Mouse (Mus musculus) megakaryocyte progenitor cell, adult 5-6 weeks (primary cell): Measurements from ENCODE around the gene Fam166a. TPM values are rescaled to one million over a fixed set of nuclear protein-coding genes. Genes with fewer than 3 reads are reported as not detected.

Experiments used
- ATAC-seq: replicated peaks from 2 replicates; pipeline ENCODE4 v1.8.0; 2016; ENCODE audit warnings: mild to moderate bottlenecking, moderate TSS enrichment, inconsistent platforms; ENCODE audit not compliant: poor library complexity
- total RNA-seq, 2 experiments: library from RNA; stranded (forward) in 1 of 2; stranded (reverse) in 1 of 2; fragments of 157-497, 149-512 nt in 1 of 2; fragments of 200-1000 nt in 1 of 2; gene quantifications; 2 replicates each; pipeline versions ENCODE4 v1.2.3 to v1.2.4; 2015 to 2017

Gene Fam166a
- total RNA-seq, 2 experiments from 2014 or later, result not detected

DNA sequence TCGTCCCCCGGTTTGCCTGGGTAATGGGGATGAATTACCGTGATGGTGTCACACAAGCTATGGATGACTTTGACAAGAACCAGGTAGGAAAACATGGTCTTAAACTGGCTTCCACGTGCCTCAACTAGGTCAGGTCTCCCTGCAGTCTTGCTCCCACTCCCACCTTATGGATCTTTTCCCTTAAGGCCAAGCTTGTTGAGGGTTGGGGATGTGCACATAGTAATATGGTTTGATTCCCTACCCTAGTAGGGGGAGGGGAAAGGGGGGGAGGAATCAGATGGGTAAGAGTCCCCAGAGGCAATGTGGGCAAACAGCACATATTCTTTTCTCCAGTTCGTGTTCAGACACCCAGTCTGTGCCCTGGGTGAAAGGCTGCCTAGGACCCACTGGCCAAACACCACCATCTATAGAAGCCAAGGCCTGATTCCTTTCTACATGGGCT is 2.8 kb downstream of the Fam166a start:
- no peak for ATAC-seq

DNA sequence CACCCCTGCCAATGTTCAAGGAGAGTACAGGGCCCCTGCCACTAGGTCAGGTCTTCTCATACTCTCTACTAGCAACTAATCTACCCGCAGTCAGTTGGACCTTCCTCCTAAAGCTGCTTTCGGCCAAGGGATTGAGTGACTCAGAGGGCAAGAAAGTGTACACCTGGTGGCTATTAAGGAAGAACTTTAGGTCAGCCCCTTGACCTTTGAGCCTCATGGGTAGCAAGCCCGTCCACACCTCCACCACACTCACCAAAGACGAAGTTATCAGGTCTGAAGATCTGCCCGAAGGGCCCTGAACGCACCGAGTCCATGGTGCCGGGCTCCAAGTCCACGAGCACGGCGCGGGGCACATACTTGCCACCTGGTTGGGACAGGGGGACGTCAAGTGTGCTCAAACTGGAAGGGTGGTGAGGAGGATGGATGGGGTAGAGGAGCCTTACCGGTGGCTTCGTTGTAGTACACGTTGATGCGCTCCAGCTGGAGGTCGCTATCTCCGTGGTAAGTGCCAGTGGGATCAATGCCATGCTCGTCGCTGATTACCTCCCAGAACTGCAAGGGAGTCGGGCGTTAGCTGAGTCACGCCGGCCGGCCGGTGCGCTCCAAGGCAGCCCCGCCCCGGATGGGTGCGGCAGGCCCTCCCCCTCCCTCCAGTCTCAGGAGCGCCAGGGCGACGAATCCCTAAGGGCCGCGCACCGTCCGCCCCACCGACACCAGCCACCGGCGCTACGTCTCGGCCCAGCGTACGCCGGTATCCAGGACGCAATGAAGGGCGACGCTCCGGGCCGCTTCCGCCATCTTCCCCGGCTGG is 5.3 kb downstream of the Fam166a start:
- peak; percentile 51 for ATAC-seq

DNA sequence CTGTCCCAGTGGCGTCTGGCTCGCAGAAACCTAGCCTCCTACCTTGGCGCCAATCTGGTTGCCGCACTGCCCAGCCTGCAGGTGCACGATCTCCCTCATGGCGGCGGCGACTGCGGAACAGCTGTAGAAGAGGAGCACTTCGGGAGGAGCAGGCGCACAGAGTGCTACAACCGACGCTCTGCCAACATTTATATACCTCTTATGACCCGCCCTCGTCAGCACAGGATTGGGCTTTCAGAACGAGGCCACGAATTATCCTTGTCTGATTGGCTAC is 5.9 kb downstream of the Fam166a start, which contains the start of gene Tubb4b:
TSS of gene Tubb4b (minus strand) at position 211 of the 274 bp plus-strand sequence.
- no peak for ATAC-seq

DNA sequence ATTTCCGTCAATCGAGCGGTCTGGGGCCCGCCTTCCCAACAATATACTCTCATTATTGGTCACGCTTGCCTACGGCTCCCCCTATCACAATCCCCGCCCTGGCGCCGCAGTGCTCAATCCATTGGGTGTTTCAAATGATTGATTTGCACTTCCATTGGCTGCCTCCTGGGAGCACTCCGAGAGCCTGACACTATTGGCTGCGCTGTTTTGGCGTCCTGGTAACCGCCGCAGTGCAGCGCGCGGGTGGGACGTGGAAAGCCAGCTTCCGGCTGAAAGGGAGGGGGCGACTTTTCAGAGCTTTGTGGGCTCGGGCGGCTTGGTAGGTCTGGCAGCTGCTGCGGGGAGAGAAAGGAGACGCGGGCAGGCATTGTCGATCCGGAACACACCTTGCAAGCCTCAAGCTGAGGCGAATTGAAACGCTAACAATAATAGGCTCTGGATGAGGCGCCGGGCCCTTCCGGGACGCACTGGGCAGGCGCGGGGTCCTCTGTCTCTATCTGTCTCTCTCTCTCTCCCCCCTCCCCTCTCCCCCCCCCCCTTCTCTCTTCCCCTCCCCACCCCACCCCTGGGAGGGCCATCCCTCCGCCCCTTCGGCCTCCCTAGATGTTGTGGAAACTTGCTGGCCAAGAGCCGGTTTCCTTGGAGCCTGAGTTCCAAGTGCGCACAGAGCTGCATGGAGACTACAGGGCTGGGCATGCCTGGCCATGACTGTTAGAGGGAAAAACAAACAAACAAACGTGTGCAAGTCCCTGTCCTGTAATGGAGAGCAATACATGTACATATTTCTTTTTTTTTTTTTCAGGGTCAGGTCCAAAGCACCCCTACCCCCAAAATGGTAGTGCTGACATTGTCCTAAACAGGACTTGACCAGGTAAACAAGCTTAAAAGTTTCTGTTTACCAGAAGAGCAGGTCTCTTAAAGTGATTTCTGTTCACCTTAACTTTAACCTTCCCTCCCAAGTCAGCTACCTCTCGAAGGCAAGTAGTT is 6.5 kb downstream of the Fam166a start:
- ATAC-seq, result peak; percentile 65

DNA sequence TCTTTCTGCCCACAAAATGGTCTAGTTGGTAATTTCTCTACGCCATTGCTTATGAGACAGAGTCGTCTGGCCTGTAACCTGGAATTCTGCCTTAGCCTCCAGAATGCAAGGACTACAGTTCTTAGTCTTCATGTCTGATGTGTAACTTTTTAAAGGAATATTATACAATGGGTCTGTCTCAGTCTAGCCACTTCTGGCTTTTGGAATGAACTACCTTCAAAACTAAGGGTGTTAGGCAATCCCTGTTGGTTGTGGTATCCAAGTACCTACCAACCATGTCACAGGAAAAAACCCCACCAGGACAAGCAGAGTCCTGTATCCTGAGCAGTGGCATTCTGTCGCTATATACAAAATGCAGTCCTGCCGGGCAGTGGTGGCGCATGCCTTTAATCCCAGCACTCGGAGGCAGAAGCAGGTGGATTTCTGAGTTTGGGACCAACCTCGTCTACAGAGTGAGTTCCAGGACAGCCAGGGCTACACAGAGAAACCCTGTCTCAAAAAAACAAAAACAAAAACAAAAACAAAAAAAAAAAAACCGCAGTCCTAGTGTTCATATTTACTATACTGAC is 7.3 kb downstream of the Fam166a start:
- ATAC-seq, result no peak

DNA sequence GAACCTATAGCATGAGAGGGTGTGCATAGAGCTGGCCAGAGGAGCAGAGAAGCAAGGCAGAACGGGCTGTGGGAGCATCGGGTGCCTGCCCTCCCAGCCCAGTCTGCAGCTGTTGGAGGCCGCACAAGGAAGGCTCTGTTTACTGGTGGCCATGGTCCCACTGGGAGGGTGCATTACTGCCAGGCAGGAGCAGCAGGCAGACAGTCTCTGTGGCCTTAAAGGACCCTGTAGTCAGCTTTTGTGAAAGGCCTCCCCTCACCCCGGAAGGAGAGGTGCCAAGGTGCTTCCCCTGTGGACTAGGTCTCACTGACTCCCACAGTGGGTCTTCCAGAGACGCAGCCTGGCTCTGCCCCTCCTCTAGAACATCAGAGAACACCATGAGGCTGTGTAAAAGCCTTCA is 8.3 kb downstream of the Fam166a start:
- ATAC-seq, result no peak

DNA sequence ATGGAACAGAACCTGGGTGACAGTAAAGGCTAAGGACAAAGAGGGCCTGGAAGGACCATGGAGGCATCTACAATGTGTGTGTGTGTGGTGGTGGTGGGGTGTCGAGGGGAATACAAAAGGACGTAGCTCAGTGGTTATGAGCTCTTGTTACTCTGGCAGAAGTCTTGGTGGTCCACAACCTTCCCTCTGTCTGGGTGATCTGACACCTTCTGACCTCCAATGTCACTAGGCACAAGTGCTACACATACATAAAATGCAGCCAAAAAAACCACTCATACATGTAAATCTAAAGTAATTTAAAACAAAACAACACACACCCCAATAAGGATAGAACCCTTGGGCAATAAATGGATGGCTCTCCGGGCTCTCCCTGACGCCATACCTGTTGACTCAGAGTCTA is 8.9 kb downstream of the Fam166a start:
- ATAC-seq, result no peak

DNA sequence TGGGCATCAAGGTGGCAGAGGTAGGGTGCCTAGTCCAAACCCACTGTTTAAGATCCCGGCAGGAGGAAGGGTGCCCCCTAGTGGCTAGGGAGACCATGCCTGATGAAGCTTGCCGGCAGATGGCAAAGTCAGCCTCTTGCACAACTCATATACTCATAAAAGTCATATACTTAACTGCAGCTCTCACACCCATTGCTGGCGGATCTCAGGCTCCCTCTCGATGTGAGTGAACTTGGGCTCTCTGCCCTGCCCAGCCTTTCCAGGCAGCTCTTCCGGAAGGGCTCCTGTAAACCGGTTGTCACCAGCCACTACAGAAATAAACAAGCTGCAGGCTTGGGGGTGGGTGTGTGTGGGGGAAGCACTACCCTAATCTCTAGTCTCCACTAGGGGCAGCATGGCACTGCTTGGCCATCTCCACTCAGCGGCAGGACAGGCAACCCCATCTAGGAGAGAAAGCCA is 9.9 kb downstream of the Fam166a start:
- peak; percentile 50 for ATAC-seq

DNA sequence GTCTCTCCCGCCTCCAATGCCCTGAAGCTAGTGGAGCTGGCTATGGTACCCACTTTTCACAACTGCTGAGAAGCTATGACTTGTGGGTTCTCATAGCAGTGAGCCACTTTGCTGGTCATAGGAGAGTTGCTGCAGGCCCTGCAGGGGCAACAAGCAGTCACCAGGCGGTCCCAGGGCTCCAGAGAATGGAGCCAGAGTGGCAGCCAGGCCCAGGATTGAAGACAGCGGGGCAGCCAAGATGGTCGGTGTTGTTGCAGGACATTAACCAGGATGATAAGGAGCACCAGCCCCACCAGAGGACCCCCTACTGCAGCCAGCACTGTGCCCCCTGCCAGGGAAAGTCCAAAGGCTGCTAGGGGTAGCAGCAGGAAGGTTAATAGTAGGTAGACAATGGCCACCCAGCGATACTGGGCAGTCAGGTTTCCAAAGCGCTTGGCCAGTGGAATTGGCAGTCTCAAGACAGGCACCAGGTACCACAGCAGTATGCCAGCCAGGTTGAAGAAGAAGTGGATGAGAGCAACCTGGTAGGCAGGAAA is 10.5 kb downstream of the Fam166a start:
- no peak for ATAC-seq

DNA sequence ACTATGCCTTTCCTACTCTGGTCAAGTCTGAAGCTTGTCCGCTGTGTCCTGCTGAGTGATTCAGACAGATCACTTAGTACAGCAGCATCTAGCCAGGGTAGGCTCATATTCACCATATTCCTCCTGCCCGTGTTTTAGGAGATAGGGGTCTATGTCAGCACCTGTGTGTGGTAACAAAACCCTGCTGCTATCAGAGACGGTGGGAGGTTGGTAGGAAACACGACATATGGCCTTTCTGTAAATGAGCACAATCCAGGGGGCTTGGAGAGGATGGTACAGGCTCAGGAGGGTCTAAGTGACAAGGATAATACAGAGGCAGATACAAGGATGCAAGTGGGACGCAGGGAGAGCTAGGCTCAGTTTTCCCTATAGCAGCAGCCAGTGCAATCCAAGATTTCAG is 11.0 kb downstream of the Fam166a start:
- no peak for ATAC-seq

DNA sequence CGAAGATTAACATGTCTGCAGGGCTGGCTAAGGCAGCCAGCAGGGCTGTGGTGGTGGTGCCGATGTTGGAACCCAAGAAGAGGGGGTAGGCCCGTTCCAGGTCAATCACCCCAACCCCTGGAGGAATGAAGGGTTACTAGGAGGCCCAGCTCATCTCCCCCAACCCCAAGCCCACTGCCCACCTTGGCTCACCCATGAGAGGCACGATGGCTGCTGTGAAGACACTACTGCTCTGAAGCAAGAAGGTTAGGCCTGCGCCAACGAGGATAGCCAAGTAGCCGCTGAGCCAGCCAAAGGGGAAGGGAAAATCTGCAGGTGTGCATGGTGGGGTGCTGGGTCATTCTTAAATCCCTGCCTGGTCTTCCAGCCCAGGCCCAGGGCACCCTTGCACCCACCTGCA is 12.0 kb downstream of the Fam166a start:
- ATAC-seq, result no peak

DNA sequence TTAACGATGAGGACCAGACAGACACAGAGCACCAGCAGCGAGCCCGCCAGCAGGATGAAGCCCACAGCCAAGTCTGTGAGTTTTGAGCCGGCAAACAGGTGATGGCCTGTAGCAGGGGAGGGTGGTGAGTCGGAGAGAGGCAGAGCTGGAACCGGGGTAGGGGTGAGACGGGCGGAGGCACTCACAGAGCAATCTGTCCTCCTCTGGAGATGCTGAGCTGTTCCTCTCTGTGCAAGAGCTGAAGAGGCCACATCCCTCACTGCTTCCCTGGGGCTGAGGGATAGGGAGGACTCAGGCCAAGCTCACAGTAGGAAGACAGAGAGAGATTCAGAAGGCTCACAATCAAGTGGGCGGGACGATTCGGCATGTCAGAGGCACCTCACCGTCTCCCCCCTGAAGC is 12.5 kb downstream of the Fam166a start:
- no peak for ATAC-seq

DNA sequence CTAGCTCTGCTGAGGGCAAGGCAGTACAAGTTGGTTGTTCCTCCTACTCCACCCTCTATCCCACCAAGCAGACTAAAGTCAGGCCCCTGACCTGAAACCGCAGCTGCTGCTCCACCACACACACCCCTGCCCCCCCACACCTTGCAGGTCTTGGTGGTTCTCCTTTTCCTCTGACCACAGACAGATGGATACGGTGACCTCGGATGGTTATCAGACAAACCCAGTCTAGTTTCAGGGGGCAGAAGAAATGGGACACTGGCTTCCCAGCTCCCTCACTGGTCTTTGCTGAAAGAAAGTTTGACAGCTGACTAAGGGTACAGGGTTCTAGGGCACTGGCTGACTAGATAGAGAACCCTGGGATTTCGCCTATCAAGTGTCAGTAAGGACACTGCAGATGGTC is 14.9 kb downstream of the Fam166a start:
- peak; percentile 53 for ATAC-seq

DNA sequence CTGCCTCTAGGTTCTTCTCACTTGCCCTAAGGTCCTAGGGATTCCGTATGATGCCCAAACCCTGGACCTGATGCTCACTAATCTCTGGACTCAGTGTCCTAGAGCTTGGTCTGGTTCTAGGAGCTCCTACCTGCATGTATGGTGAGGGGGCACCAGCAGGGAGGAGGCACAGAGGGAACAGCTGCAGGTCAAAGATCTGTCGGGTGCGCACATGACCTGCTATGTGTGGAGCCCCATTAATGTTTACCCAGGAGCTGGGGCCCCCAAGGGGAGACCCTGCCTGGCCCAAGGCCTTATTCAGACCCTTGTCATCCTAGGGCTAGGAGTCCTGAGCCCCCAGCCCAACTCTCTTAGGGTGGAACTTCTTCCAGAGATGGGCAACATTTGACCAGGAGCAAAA is 15.5 kb downstream of the Fam166a start, which contains the start of gene Slc34a3:
TSS of gene Slc34a3 (minus strand) at position 315 of the 400 bp plus-strand sequence.
- ATAC-seq, result no peak

DNA sequence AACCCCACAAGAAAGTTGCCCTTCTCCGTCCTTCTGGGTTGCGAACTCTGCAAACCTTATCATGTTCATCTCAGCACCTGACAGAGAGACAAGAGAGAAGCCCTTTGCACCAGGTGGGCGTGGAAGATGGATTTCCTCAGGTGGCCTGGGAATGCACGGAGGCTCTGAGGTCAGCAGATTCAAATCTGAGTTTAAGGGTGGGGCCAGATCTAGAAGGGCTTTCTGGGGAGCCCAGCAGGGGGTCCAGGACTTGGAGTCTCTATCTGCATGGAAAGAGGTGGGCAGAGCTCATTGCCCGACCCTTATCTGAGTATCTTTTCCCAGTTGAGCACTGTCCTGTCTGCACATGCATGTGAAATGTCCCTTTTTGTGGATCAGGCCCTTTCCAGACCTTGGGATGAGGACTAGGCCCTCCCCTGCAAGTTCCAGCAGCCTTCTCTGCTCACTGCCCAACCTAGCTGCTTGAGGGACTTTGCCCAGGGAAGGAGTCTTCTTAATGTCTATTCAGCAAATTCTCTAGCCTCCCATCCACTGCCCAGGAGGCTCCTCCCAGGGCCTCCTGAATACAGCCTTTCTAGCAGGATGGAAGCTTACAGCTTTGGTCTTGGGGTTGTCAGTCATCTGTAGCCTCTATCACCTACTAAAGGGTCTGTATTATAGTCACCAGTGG is 16.1 kb downstream of the Fam166a start:
- no peak for ATAC-seq

DNA sequence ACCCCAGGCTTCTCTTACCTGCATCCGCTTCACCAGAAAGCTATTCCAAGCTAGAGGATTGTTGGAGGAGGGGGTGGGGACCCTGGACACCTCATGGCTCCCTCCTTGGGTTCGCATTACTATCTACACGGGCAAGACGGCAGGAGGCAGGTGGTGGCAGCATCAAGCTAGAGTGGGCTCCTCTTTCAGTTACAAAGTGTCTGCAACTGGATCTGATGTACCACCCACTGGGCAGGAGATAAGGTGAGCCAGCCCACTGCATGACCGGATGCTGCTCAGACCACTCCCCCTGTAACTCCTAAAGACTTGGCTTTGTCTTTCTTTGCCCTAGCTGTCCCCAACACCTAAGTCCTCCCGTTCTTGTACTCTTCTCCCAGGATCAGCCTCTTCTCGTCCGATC is 18.1 kb downstream of the Fam166a start, which contains the start of gene Rnf224:
TSS of gene Rnf224 (minus strand) at position 174 of the 400 bp plus-strand sequence.
- no peak for ATAC-seq

DNA sequence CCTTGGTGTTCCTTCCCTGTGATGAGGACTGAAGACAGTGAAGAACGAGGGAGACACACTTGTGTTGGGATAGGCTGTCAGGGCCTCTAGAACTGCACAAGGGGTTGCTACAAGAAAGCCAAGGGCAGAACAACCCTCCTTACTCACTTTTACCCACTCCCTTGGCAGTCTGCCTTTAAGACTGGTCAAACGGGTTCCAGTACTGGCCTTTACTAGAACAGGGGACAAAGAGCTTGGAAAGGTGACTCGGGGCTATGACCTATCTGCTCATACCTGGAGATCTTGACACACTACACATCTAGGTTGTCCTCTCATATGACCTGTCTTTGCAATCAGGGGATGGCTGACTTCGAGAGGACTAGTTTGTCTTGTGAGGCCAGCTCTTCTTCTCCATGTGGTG is 19.0 kb downstream of the Fam166a start:
- no peak for ATAC-seq

DNA sequence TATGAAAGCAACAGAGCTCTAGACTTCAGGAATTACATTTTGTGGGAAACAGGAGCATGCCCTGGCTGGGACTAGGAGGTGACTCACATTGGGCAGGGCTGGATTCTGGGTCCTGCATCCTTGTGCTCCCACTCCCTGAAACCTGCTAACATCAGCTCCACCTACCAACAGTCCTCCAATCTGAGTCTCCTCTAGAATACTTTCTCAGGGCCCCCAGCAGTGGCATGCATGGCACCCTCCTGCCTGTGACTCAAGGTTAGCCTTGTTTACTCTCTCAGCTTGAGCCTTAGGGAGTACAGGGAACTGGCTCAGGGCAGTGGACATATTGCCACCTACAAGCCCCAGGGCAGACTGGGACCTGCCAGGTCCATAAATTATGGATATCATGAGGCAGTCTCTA is 19.6 kb downstream of the Fam166a start:
- no peak for ATAC-seq

DNA sequence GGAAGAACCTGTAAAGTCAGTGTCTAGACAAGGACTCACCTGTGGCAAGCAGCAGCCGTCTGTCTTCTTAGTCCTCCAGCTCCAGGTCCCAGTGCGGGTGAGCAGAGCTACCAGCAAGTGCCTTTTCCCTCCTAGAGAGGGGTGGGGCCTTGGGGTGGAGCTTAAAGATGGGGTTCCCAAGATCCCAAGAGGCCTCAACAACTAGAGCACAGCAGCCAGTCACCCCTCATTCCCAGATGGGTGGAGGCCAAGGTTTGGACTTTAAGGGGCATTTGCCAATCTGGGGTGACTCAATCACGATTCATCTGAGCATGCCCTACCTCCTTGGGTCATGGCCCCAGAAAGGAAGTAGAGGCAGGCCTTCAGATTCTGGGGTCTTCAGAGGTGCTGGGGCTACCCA is 21.2 kb downstream of the Fam166a start:
- no peak for ATAC-seq

DNA sequence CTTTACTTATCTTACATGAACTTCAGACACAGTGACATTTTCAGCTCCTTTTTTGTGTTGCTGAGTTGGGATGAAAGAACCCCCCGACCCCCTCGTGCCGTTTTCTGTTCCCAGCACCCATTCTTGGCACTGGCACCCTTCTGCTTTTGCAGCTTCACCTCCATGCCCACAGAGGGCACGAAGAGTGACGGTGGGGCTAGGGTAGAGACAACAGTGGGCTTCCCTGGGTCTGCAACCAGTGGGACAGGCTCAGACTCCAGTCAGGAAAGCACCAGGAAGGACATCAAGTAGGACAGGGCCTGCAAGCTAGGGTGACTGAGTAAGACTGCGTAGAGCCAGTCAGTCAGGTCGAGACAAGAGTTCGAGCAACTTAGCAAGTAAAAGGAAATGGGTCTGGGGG is 21.8 kb downstream of the Fam166a start:
- no peak for ATAC-seq
